Mouse (Mus musculus): ENCODE data around the gene Ablim1.
"Not testable (repeated sequence)": the region's sequence is repeated elsewhere in the genome, so short reads cannot be mapped to it uniquely, and the experiment has no call there.

Gene Ablim1

GRCm38 (mm10) chr19:57155121-57155884, 159.4 kb downstream of the Ablim1 start:
- no peak for DNase-seq (ENCODE audit: low spot score)

DNA sequence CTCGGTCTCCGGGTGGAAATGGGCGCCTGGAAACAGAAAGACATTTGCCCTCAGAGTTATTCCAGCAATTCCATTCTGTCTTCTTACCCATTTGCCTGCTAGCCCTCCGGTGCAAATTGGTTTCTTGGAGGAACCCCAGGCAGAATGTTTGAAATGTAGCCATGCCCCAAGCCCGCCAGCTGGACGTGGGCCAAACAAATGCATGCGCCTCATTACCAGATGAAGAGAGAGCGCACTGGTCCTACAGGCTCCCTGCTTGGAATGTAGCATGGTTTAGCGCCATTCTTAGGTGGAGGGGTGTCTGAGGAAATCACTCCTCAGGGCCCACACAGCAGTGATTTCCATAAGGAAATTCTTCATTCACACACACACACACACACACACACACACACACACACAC, 162.4 kb downstream of the Ablim1 start:
- peak; percentile 28 for DNase-seq (ENCODE audit: low spot score)

DNA sequence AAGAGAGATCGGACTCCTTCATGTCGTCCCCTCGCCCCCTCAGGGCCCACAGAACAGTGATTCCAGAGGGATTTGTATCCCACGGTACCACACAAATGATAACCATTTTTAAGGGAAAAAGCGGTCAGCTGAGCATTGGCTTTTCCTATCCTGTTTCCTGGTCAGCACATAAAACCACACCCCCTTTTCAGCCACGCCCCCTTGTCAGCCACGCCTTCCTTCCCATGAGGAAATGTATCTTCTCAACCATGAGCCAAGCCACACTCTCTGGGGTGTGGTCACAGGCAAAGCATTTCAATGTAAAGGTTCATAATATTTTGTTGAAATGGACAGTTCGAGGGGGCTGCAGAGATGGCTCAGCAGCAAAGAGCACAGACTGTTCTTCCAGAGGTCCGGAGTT, 163.2 kb downstream of the Ablim1 start:
- no peak for DNase-seq (ENCODE audit: low spot score)

GRCm38 (mm10) chr19:57150275-57150674, 164.4 kb downstream of the Ablim1 start:
- peak; percentile 51 for DNase-seq (ENCODE audit: low spot score)

DNA sequence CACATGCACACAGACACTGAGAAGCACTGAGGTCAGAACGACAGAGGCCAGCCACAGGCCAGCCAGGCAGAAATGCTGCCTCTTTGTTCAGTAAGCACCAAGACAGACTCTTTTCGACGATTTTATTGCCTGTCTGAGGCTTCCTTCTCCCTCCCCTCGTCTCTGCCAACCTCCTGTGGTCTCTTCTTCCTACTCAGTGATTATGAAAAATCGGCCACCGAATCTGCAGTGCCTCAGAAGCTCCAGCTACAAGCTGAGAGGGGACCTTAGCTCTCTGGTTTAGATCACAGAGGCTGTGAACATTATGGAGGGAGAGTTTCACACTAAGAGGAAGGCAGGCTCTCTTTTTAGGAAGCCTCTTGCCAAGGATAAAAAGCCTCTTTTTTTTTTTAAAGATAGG, 167.0 kb downstream of the Ablim1 start:
- no peak for DNase-seq (ENCODE audit: low spot score)

- no peak for DNase-seq (ENCODE audit: low spot score)
These were observed 167.8 kb downstream of the Ablim1 start for GRCm38 (mm10) chr19:57146936-57147335.

DNA sequence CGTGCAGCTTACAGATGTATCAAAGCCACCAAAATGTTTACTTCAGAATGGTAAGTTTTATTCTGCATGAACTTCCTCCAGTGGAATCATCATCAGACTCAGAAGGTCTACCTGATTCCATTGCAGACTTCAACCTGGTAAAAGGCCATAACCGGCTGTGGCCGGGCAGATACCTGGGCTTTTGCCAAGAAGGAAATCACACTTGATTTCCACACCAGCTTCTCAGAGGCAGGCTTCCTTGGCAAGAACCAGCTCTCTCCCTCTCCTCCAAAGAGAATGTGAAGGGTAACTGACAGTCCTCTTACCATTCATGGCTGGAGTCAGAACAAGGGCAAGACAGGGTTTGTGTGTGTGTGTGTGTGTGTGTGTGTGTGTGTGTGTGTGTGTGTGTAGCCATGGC, 171.1 kb downstream of the Ablim1 start:
- no peak for DNase-seq (ENCODE audit: low spot score)

GRCm38 (mm10) chr19:57141756-57142461, 172.8 kb downstream of the Ablim1 start:
- no peak for DNase-seq (ENCODE audit: low spot score)

DNA sequence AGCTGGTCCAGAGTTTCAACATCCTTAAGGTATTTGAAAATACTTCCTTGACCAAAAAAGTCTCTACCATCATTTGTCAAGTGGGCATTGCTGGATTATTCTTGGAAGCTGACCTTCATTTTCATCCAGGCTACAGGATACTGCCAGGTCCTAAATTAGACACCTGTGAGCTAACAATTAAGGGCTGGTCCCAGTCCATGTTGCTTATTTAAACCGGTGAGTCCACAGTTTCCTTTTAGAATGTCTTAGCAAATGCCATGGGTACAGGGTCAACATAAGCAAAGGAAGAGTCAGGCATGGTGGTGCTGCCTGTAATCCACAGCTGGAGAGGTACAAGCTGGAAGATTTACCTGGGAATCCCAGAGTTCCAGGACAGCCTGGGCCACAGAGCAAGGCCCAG, 173.8 kb downstream of the Ablim1 start:
- DNase-seq (ENCODE audit: low spot score), result no peak

DNA sequence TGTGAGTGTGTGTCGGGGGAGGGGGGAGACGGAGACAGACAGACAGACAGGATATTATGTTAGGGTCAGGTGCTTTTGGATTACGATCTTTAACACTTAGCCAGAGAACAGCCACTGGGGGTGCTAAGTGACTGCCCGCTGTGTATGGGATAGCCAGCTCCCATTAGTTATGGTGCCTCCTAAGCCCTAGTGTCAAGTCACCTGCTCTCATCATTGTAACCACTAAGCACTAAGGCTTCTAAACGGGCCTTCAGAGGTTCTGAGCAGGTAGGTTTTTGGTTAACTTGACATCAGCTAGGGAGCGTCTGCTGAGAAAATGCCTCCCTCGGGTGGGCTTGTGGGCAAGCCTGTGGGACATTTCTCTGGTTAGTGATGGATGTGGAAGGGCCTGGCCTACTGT, 174.6 kb downstream of the Ablim1 start:
- no peak for DNase-seq (ENCODE audit: low spot score)

DNA sequence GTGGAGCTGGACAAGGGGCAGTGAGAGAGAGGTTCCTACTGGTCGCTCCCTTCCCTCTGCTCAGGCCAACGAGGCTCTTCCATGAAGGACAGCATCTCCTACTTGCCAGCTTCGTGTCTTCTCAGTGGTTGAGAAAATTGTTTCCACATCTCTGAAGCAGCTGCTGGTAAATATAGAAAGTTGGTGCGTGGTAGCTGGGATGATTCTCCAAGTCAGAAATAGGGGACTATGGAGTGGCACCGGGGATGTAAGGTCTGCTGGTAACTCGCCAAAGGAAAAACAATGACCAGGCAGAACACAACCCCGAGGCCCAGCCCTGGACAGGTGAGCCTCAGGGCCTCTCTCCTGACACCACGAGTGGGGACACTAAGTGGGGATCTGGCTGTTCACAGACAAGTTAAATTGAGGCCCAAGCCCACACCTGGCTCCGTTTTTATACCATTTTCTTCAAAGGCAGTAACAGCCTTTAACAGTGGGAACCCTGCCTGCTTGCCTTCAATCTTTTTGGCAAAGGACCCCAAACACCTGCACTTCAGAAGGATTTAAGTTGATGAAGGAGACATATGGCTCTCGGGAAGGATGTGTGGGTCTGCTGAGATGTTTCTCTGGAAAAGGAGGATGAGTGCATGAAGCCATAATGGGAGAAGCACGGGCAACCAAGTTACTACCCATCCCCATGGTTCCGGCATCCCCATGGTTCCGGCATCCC, 175.7 kb downstream of the Ablim1 start:
- DNase-seq (ENCODE audit: low spot score), result no peak

- no peak for DNase-seq (ENCODE audit: low spot score)
These were observed 176.2 kb downstream of the Ablim1 start for GRCm38 (mm10) chr19:57138469-57138868.

DNA sequence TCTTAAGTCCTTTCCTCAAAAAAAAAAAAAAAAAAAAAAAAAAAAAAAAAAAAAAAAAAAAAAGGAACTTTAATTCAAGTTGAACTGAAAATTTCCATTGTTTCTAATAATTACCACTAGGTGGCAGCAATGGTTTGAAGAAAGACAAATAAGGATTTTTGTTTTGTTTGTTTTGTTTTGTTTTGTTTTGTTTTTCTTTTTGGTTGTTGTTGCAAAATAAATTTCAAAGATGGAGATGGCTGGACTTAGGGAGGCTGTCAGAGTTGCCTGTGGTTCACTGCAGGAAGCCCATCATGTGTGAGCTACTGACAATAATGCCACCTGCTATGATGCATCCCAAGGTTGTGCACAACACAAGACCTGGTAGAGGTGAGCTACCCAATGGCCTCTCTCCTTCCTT, 176.7 kb downstream of the Ablim1 start:
- no peak for DNase-seq (ENCODE audit: low spot score)

- peak; percentile 86 for DNase-seq (ENCODE audit: low spot score)
These were observed 178.5 kb downstream of the Ablim1 start for GRCm38 (mm10) chr19:57136228-57136627.

- DNase-seq (ENCODE audit: low spot score), result not testable (repeated sequence)
These were observed 179.1 kb downstream of the Ablim1 start for GRCm38 (mm10) chr19:57135654-57136053.

- no peak for DNase-seq (ENCODE audit: low spot score)
These were observed 179.9 kb downstream of the Ablim1 start for GRCm38 (mm10) chr19:57134654-57135348.

DNA sequence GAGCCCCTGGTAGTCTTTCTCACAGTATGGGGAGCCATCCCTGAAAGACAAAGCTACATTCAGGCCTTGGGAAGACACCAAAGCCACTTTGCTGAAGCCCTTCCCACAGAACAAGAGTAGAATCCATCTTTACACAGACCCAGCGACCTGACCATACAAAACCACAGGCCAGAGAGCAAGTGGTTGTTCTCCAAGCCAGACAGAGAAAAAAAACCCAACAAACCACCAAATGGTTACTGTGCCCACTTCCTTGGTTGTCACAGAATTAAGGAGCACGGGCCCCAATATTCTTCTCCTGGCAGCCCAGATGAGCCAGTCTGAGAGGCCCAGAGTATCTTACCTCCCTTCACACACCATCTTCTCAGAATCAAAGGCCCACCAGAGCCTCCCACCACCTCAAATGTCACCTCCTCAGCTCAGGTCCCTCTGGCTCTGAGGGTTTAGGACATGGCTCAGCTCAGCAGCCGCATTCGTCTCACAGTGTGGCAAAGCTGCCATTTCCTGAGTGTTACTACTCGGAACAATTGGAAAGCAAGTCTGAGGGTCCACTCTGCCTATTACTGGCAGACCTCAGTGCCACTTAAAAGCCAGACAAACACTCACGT, 181.7 kb downstream of the Ablim1 start:
- DNase-seq (ENCODE audit: low spot score), result no peak

GRCm38 (mm10) chr19:57132281-57132680, 182.4 kb downstream of the Ablim1 start:
- DNase-seq (ENCODE audit: low spot score), result peak; percentile 67

GRCm38 (mm10) chr19:57131366-57131765, 183.4 kb downstream of the Ablim1 start:
- DNase-seq (ENCODE audit: low spot score), result peak; percentile 28

DNA sequence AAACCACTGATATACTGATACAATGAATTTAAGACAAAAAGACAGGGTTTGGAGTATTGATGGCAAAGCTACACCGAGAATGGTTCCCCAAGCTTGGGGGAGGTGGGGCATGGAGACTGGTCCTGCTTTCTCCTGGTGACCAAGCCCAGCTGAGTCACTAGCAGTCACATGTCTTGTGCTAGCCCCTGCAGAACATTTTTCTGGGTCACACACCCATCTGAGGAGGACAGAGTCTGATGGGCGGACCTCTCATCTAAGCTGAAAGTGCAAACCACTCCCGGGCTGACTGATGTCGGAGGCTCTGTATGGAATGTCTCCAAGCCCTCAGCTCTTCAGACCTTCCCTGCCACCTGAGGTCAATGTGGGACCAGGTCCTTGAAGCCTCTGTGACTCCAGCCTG, 184.1 kb downstream of the Ablim1 start:
- no peak for DNase-seq (ENCODE audit: low spot score)

DNA sequence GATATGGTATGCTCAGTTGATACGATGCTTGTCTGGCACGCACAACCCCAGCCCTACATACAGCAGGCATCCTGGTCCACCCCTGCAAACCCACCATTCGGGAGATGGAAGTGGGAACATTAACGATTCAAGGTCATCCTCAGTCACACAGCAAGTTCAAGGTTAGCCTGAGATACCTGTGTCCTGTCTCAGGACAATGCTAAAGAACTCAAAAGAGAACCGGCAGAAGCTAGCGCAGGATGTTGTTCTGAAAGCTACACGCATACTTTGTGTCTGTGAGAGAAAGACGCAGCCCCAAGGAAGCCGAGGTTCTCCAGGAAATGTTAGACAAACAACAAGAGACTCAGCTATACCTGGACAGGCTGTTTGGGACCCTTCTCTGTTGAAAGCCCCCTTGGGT, 185.0 kb downstream of the Ablim1 start:
- no peak for DNase-seq (ENCODE audit: low spot score)

DNA sequence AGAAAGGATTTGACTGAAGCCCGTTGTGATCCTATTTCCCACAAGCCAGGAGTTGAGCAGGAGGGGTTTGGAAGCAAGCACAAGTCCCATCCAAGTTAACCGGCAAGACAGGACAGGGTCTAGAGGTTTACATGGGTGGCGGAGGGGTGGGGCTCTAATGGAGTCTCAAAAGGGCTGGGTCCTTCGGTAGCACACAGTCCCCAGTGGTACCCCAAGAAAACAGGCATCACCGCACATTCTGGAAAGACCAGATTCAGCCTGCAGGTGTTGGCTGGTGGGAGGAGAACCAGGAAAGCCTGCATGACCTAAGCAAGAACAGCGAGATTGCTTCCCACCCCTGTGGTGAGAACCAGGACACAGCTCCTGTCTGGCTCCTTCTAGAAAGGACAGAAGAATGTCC, 186.7 kb downstream of the Ablim1 start:
- DNase-seq (ENCODE audit: low spot score), result no peak
